Mouse (Mus musculus): ENCODE data around the gene Ddx41. TPM values are rescaled to one million over a fixed set of nuclear protein-coding genes. Genes with fewer than 3 reads are reported as not detected.
"Not testable (repeated sequence)": the region's sequence is repeated elsewhere in the genome, so short reads cannot be mapped to it uniquely, and the experiment has no call there.

The Ddx41 gene
- polyA plus RNA-seq, 1 experiment, result 40.3 TPM

DNA sequence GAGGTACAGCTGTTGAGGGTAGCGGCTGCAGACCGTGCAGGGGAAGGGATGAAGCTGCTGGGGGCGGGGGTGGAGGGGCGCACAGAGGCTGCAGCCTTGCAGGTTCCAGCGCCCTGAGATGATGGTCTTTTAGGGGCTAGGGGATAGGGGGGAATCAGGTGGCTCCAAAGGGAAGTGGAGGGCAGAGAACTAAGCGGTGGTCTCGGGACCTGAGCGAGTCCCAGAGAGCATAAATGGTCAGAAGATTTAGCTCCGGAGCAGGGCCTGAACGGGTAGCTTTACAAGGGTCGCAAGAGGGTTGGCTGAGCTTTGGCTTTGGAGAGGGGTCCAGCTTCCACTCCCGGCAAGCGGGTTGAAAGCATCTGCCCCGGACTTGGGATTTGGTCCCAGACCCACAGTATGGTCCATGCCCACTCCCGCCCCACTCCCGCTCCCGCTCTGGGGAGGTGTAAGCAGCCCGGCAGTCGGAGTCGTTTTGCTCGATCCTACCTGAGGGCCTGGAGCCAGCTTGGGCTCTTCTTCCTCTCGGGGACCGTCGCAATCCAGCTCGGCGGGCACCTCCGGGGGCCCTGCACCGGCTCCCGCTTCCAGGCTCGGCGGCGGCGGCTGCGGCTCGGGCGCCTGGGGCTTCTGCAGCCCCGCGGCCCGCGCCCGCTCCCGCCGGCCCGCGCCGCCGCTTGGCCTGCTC lies 34.0 kb upstream of the Ddx41 start:
- Histone ChIP-seq H3K4me3 (replicated peaks; ENCODE audit: control insufficient read depth, low read depth, low read length) (peak overlapping the region; percentile 73), H3K27ac (ENCODE audit: control insufficient read depth, insufficient read depth, low read depth, low read length, poor library complexity) (peak overlapping the region; percentile 69; the same call in 1 of the 2 replicates), H3K4me1 (ENCODE audit: control insufficient read depth, insufficient read depth, low read length) (no peaks in the 10 kb centered on the region; the same call in 1 of the 2 replicates)
- TF ChIP-seq POLR2A (IDR thresholded peaks at IDR 0.05; ENCODE audit: borderline replicate concordance, control insufficient read depth, low read depth, low read length) (no peak), CTCF (IDR thresholded peaks at IDR 0.05; ENCODE audit: control insufficient read depth, insufficient read depth, low read length) (no peak)
- 2% methylated on average over 47 of the region's 47 CpGs for WGBS

- Histone ChIP-seq H3K4me3 (replicated peaks; ENCODE audit: control insufficient read depth, low read depth, low read length) (peak overlapping the region; percentile 73), H3K4me1 (ENCODE audit: control insufficient read depth, insufficient read depth, low read length) (no peaks in the 10 kb centered on the region; the same call in 1 of the 2 replicates), H3K27ac (ENCODE audit: control insufficient read depth, insufficient read depth, low read depth, low read length, poor library complexity) (no peak overlapping the region; the same call in 1 of the 2 replicates)
- TF ChIP-seq CTCF (IDR thresholded peaks at IDR 0.05; ENCODE audit: control insufficient read depth, insufficient read depth, low read length), result no peak
- TF ChIP-seq POLR2A (IDR thresholded peaks at IDR 0.05; ENCODE audit: borderline replicate concordance, control insufficient read depth, low read depth, low read length), result no peak
- WGBS, result 25% methylated on average over 16 of the region's 16 CpGs
Measured at GRCm38 (mm10) chr13:55569726-55570285, 33.3 kb upstream of the Ddx41 start.

GRCm38 (mm10) chr13:55568524-55568923 lies 32.1 kb upstream of the Ddx41 start:
- 84% methylated on average over 4 of the region's 4 CpGs for WGBS
- not testable (repeated sequence) for H3K4me3 ChIP-seq (replicated peaks; ENCODE audit: control insufficient read depth, low read depth, low read length); H3K27ac ChIP-seq (ENCODE audit: control insufficient read depth, insufficient read depth, low read depth, low read length, poor library complexity); H3K4me1 ChIP-seq (ENCODE audit: control insufficient read depth, insufficient read depth, low read length)

GRCm38 (mm10) chr13:55567949-55568348 lies 31.5 kb upstream of the Ddx41 start:
- no peak for TF ChIP-seq CTCF (IDR thresholded peaks at IDR 0.05; ENCODE audit: control insufficient read depth, insufficient read depth, low read length)
- TF ChIP-seq POLR2A (IDR thresholded peaks at IDR 0.05; ENCODE audit: borderline replicate concordance, control insufficient read depth, low read depth, low read length), result no peak
- no peak overlapping the region for H3K4me3 ChIP-seq (replicated peaks; ENCODE audit: control insufficient read depth, low read depth, low read length)
- no peak overlapping the region for H3K27ac ChIP-seq (ENCODE audit: control insufficient read depth, insufficient read depth, low read depth, low read length, poor library complexity)
- no peaks in the 10 kb centered on the region; the same call in 1 of the 2 replicates for H3K4me1 ChIP-seq (ENCODE audit: control insufficient read depth, insufficient read depth, low read length)
- 84% methylated on average over 2 of the region's 2 CpGs for WGBS

DNA sequence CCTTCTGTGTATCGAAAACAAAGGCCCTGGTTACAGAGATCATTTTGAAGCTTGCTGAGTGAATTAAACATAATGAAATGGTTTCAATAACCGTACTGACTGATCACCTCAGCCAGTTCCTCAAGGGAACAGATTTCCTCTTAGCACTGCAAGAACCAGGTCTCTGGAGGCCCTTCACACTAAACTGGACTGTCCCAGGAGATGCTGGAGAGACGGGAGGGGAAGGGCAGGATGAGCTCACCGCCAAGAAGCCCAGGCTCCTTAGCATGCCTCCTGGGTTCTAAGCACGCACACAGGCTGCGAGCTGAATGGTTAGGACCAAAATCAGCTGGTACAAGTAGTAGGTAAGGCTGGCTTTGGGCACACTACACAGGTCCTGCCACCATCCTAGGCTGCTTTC lies 30.5 kb upstream of the Ddx41 start:
- TF ChIP-seq POLR2A (IDR thresholded peaks at IDR 0.05; ENCODE audit: borderline replicate concordance, control insufficient read depth, low read depth, low read length) (no peak), CTCF (IDR thresholded peaks at IDR 0.05; ENCODE audit: control insufficient read depth, insufficient read depth, low read length) (no peak)
- Histone ChIP-seq H3K27ac (ENCODE audit: control insufficient read depth, insufficient read depth, low read depth, low read length, poor library complexity) (no peak overlapping the region), H3K4me3 (replicated peaks; ENCODE audit: control insufficient read depth, low read depth, low read length) (no peak overlapping the region), H3K4me1 (ENCODE audit: control insufficient read depth, insufficient read depth, low read length) (no peaks in the 10 kb centered on the region; the same call in 1 of the 2 replicates)
- 79% methylated on average over 6 of the region's 6 CpGs for WGBS

- TF ChIP-seq POLR2A (IDR thresholded peaks at IDR 0.05; ENCODE audit: borderline replicate concordance, control insufficient read depth, low read depth, low read length) (no peak), CTCF (IDR thresholded peaks at IDR 0.05; ENCODE audit: control insufficient read depth, insufficient read depth, low read length) (no peak)
- Histone ChIP-seq H3K4me1 (ENCODE audit: control insufficient read depth, insufficient read depth, low read length) (no peaks in the 10 kb centered on the region; the same call in 1 of the 2 replicates), H3K4me3 (replicated peaks; ENCODE audit: control insufficient read depth, low read depth, low read length) (no peak overlapping the region), H3K27ac (ENCODE audit: control insufficient read depth, insufficient read depth, low read depth, low read length, poor library complexity) (no peak overlapping the region)
- WGBS, result 85% methylated on average over 7 of the region's 7 CpGs
Measured at GRCm38 (mm10) chr13:55563266-55563879, 26.9 kb upstream of the Ddx41 start.

GRCm38 (mm10) chr13:55557499-55557898 lies 21.0 kb upstream of the Ddx41 start:
- H3K4me3 ChIP-seq (replicated peaks; ENCODE audit: control insufficient read depth, low read depth, low read length), result no peak overlapping the region
- WGBS, result 87% methylated on average over 6 of the region's 6 CpGs
- no peak overlapping the region for H3K27ac ChIP-seq (ENCODE audit: control insufficient read depth, insufficient read depth, low read depth, low read length, poor library complexity)
- no peaks in the 10 kb centered on the region for H3K4me1 ChIP-seq (ENCODE audit: control insufficient read depth, insufficient read depth, low read length)
- TF ChIP-seq POLR2A (IDR thresholded peaks at IDR 0.05; ENCODE audit: borderline replicate concordance, control insufficient read depth, low read depth, low read length), result no peak
- TF ChIP-seq CTCF (IDR thresholded peaks at IDR 0.05; ENCODE audit: control insufficient read depth, insufficient read depth, low read length), result no peak

DNA sequence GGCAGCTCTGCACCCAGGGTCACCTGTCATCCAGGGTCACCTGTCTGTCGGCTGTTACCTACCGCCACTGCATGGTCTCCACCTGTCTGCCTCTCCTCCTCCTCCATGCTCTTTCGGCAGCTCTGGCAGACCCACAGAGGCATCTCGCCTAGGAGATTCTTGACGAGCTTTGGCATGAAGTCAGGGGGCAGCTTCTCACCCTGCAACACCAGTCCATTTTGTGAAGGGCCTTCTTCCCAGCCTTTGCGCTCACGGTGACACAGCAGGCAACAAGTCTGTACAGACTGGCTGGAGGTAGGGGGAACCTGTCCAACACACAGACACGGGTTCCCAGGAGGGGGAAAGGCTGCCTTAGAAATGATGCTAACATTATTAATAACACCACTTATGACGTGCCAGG lies 19.5 kb upstream of the Ddx41 start:
- Histone ChIP-seq H3K4me1 (ENCODE audit: control insufficient read depth, insufficient read depth, low read length) (no peaks in the 10 kb centered on the region), H3K27ac (ENCODE audit: control insufficient read depth, insufficient read depth, low read depth, low read length, poor library complexity) (no peak overlapping the region), H3K4me3 (replicated peaks; ENCODE audit: control insufficient read depth, low read depth, low read length) (no peak overlapping the region)
- TF ChIP-seq POLR2A (IDR thresholded peaks at IDR 0.05; ENCODE audit: borderline replicate concordance, control insufficient read depth, low read depth, low read length), result no peak
- TF ChIP-seq CTCF (IDR thresholded peaks at IDR 0.05; ENCODE audit: control insufficient read depth, insufficient read depth, low read length), result no peak
- 92% methylated on average over 9 of the region's 9 CpGs for WGBS

Data from bone marrow, adult 2 months (tissue).